Mouse (Mus musculus) adrenal gland, postnatal 0 days (tissue): Measurements from ENCODE around the gene Olfr16. TPM values are rescaled to one million over a fixed set of nuclear protein-coding genes. Genes with fewer than 3 reads are reported as not detected.

Source experiments
- polyA plus RNA-seq: library from polyadenylated mRNA; unstranded; fragments of >200 nt; fragmentation: Nextera tagmentation; extraction: Ambion mirVana; gene quantifications from 2 replicates; pipeline ENCODE4 v1.2.1, GENCODE M21; 2015

Olfr16 gene
- polyA plus RNA-seq, result not detected in 2 replicates

DNA sequence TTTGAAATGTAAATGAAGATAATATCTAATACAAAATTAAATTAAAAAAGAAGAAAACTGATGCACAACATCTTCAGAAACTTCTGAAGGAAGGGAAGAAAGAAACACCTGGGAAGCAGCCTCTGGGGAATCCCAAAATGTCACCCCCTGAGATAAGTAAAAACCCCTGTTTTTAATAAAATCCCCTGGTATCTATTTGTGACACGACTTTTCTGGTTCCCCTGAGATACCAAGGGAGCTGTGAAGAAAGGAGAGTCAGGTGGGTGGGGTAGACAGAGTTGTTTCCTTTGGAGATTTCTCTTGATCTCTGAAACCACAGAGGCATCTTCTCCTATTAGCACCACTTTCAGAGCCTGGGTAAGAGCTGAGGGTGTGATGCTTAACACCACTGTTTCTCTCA is at the start of gene Olfr16:
TSS of gene Olfr16 (plus strand) at position 250 of the 400 bp plus-strand sequence.

Other genes with a start within 250 kb of the Olfr16 start
- 62.6 and 88.0 TPM in 2 replicates for gene Apcs, start 55.4 kb upstream of the Olfr16 start, polyA plus RNA-seq
- gene Olfr1408, start 187.0 kb downstream of the Olfr16 start, polyA plus RNA-seq, result not detected in 2 replicates
- gene Olfr1406, start 240.2 kb downstream of the Olfr16 start, polyA plus RNA-seq, result not detected in 2 replicates
- gene Olfr218, start 247.4 kb downstream of the Olfr16 start, polyA plus RNA-seq, result not detected in 2 replicates